Mouse (Mus musculus): ENCODE measurements around the gene Satb2.

Gene Satb2

GRCm38 (mm10) chr1:56928731-56929130, 49.7 kb downstream of the Satb2 start:
- DNase-seq (ENCODE audit: low spot score) = no peak

DNA sequence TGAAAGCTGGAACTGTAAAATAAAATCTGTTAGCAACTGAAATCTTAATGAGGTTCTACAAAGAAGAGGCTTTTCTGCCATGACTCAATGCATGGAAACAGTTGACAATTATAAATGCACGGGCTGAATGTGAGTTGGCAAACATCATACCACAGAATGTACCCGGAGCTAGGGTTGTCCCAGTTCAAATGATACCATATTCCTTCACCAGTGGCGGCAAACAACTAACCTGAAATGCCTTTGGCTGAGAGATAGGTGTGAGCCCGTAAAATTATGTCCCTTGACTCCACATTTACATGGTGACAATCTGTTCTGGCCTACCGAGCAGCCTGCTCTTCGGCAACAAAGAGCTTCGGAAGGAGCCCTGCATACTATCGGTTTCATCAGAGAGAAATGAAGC, 58.0 kb downstream of the Satb2 start:
- DNase-seq (ENCODE audit: low spot score) = no peak

DNA sequence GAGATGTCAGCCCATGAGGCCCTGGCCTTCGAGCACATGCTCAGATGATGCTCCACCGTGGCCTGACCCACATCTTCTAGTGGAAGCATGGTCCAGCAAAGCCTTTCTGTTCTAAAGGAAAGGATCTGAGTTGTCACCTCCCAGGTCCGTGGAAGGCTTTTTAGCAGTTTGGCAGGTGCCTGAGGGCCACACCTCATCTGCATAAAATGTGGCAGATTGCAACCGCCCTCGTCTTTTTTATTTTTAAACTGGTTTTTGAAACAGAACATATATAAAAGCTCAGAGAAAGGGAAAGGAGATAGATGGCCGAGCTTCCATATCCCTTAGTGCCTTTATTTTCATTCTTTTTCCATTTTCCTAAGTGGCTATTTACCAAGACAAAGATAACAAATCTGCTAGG, 64.2 kb downstream of the Satb2 start:
- DNase-seq (ENCODE audit: low spot score) = no peak

- DNase-seq (ENCODE audit: low spot score) = no peak
Observed at GRCm38 (mm10) chr1:56900706-56901287, 77.7 kb downstream of the Satb2 start.

- DNase-seq (ENCODE audit: low spot score) = no peak
Observed at GRCm38 (mm10) chr1:56900187-56900586, 78.3 kb downstream of the Satb2 start.

- no peak for DNase-seq (ENCODE audit: low spot score)
Observed at GRCm38 (mm10) chr1:56898606-56899396, 79.6 kb downstream of the Satb2 start.

DNA sequence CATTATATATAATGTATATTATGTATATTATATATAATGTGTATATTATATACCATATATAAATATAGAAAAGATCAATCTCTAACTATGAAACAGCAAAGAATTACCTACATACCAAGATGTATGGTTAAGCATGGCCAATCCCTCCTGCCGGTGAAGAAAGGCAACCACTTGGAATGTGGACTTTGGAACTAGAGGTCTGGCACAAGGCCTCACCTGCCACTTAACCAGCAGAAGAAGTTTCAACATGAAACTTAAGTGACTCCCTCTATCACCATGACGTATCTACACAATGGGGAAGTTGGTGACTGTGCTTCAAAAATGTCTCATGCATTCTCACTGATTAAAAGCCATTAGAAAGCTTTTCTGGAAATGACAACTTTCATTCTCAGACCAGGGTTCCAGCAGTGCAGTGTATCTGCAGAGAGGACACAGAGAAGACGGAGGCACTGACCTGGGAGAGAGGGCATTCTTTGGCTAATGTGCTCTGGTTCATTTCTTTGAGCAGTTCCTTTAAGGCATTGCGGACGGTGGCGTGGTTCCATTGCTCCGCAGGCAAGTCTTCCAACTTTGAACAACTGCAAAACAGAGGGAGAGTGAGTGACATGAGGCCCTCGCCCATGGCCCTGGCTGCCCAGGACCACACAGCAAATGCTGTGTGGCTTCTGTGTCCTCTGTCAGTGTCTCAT, 80.8 kb downstream of the Satb2 start:
- DNase-seq (ENCODE audit: low spot score) = no peak

DNA sequence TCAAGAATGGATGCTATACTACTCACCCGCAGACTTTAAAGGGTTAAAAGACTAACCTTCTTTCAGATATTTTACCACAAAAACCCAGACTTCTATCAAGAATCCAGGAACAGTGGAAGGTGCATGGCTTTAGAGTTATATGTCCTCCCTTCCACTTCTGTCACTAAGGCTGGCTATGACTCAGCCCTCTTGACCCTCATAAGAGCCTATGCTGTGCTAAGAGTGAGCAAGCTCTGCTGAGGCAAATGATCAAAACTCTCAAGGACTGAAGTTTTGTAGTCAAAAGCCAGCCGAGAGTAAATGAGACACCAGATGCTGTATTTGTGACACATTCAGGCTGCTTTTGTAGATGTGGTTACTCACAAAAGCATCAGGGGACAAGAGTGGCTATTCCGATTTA, 81.8 kb downstream of the Satb2 start:
- no peak for DNase-seq (ENCODE audit: low spot score)

DNA sequence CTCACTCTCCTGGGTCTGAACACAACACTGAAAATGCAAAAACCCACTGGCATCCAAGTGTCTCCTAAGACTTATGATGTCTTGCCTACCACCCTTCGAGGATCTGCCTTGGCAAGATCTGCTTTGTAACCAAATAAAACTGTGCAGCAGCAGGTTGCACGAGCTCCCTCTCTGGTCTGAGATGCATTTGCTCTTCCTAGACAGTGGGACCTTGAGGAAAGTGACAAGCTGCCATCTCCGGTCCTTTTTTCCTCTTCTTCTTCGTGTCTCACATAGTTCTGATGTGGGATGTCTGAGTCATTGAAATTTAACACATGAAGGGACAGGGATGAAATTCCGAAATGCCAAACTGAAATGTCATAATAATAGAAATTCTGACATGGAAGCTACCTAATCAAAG, 85.7 kb downstream of the Satb2 start:
- DNase-seq (ENCODE audit: low spot score) = no peak

DNA sequence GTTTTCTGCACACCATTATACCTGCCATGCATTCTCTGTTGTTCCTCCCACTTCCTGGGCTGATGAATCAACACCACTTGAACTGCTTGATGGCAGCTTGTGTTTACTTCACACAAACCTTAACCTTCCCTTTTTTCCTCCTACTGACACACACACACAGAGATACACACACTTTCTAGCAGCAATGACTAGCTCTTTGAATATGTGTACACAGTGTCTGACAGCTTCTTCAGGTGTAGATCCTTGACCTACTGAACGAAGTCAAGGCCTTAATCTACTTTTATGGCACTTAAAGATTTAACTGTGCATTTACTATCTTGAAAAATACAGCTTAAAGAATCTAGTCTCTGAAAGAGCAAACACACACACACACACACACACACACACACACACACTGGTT, 89.5 kb downstream of the Satb2 start:
- DNase-seq (ENCODE audit: low spot score) = no peak

DNA sequence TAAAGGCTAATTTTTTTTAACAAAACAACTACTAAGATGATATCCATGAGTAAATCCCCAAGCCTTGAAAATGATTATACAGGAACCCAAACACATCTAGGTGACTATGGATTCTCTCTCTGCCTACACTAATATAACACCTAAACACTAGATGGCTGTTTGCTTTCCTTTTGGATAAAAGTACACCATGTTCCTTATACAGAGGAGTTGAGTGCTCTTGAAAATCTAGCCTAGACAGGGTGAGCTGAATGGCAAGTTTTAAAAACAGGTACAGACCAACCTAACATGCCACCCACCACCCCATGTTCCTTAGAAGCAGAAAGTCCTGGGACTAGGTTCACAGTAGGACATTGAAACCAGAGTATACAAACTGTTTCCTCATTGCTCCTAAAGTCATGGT, 90.9 kb downstream of the Satb2 start:
- no peak for DNase-seq (ENCODE audit: low spot score)

DNA sequence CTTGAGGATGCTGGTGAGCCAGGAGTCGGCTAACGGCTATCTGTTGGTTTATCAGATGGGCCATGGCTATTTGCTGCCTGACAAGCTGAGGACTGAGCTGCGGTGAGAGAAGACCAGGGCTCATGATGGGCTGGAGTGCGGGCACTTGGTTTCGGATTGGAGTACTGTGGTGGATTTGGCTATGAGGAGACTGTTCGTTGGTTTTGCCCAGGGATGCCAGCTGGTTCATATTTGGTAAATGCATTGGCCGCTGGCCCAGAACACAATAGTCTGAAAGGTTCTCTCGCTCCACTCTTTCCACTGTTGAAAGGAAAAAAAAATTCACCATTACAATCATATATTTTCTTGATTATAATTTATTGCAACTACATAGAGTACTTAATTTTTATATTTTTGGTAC, 107.0 kb downstream of the Satb2 start:
- no peak for DNase-seq (ENCODE audit: low spot score)

DNA sequence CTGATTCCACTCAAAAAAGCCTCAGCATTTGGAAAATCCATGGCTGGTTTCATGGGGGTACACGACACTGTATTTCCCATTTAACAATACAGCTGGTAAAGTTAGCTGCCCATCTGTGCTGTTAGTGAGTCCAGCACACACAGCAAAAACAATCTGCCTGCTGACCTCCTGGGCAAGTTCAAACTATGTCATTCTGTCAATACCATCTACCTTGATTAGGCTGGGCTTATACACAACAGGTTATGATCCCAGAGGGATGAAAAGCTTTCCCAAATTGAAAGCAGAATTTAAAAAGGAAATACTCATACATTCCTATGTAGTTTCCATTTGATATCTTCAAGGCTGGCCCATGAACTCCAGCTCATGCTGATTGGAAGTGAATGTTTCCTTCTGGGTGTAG, 113.2 kb downstream of the Satb2 start:
- no peak for DNase-seq (ENCODE audit: low spot score)

- DNase-seq (ENCODE audit: low spot score) = no peak
Observed at GRCm38 (mm10) chr1:56862799-56863198, 115.7 kb downstream of the Satb2 start.

DNA sequence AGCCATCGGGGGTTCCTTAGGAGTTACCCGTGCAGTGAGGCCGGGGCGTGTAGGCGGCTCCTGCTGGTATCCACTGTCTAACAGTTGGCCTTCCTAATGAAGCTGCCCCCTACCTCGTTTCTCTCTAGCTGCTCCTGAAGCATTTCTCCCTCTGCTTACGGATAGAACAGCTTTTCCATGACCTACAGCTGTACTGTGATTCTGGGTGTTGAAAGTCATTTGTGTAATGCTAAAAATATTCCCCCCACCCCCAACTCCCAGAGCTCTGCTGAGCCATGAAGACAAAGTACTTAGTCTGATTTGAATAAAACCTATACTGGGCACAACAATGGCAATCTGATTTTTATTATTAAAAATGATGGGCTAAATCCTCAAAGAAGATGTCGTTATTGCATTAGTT, 121.2 kb downstream of the Satb2 start:
- DNase-seq (ENCODE audit: low spot score) = no peak

DNA sequence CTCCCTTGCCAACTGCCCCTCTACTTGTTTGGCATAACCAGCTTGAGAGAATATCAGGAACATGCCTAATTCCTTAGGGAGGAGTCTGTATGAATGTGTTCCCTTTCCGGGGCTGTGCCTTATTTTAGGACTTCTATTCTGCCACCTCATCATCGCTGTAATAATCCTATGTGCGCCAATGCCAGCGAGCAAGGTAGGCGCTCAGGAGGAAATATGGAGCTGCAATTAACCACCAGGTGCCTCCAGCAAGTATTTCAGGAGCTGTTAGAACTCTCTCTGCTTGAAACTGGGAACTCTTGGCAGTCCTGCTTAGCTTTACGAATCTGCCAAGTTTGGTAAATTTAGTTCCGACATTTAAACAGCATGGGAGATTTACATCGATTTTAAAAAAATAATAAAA, 128.0 kb downstream of the Satb2 start:
- DNase-seq (ENCODE audit: low spot score) = no peak

DNA sequence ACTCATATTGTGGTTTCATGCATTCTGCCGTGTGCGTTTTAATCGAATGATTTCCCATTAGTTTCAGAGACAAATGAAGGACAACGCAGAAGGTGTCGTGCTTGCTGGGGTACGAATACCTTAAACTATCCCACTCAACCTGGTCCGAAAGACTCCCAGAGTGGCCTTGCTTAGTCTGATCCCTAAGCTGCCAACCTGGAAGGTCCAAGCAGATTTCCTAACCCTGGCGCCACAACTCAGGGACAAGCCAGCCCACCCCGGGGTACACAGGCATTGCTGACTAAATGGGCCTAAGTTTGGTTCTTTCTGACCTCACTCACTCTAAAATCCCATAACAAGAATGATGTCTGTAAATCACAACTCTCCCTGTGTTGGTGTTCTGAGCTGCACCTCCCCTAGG, 132.1 kb downstream of the Satb2 start:
- DNase-seq (ENCODE audit: low spot score) = no peak

DNA sequence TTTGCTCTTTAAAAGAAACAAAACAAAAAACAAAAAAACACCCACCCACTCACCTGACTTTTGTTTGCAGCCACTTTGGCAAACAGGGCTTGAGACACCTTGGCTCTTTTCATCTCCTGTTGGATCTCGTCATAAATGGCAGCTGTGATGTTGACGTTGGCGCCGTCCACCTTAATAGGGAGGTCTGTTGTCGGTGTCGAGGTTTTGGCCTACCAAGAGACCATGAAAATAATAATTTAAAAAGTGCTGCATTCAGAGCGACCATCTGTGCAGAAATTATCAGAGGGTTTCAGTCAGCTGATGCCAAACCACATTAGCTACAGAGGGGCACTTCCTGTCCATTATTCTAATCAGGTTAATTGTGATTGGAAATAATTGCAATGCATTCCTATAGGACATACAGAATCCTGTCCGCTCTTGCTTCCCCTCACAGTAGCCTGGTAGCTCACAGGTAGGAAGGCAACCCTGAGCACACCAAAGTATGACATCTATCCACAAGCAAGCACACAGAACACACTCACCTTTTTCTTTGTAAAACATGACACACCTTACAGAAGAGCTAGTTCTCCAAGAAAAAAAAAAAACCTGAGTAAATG, 132.8 kb downstream of the Satb2 start:
- DNase-seq (ENCODE audit: low spot score) = no peak

GRCm38 (mm10) chr1:56844551-56845330, 133.7 kb downstream of the Satb2 start:
- DNase-seq (ENCODE audit: low spot score) = no peak

DNA sequence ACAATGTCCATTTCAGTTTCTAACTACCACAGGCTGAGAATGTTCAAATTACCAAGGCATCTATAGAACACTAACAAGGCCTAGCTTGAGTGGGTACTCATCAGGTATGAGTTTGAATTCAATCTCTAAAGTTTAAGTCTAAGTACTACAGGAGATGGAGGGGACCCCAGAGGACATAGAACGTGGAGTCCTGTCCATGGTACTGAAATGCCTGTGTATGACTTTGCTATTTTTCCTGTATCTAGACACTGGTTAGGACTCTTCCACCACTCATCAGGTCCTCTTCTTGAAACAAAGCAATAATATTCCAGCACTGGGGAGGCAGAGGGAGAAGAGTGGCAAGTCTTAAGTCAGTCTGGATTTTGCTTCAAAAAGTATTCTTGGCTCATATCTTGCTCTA, 139.5 kb downstream of the Satb2 start:
- DNase-seq (ENCODE audit: low spot score) = no peak

DNA sequence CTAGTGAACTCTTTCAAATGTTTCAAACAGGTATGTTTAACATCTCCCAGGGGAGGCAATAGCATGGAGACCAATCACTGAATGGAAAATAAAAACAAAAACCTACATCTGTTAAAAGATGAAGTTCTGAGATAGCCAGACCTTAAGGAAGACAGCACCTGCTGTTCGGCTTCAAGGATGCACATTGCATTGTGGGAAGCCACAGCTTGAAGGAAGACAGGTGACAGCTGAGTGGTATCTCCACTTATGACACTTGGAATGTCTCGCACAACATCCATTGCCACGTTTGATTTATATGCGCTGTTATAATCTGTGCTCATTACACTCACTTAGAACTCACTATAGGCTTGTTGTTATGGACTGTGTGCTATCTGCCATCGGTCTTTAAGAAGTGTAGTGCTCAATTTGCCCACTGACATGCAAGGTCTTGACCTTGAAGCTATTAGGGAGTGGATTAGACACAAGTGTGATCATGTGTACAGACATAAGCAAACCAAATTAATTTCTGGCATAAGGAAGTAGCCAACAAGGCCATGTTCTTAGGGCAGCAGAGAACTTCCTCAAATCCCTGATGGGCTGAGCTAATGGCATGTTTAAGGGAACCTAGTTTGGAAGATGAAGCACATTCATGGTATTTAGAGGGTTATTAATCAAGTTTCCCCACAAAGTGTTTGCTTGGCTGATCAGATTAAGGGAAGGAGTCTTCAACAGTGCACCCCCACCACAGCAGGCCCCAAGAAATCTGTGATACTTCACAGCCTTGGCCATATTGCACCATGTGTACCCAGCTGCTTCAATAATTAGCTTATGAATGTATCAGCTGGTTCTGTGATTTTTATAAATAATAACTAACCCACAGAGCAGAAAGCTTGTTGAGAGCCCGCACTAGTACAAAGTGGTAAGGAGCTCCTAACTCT, 144.2 kb downstream of the Satb2 start:
- DNase-seq (ENCODE audit: low spot score) = no peak

Data from ovary, postnatal 36 days (tissue).